Mouse (Mus musculus) forebrain, embryonic 14.5 days (tissue): Measurements from ENCODE around the gene Khdc1a. TPM values are rescaled to one million over a fixed set of nuclear protein-coding genes. Genes with fewer than 3 reads are reported as not detected.

Experiments used
- ATAC-seq: fragments of 200-750 bp; cut with Nextera tagmentation; 2 replicates; pipeline ENCODE4 v1.8.0; 2017; ENCODE audit warnings: mild to moderate bottlenecking, moderate library complexity
- DNase-seq: peaks from one replicate; pipeline ENCODE4 v3.0.0-alpha.2; 2015; ENCODE audit warnings: low spot score
- H3K27ac ChIP-seq: fragments of 300-500 bp; sonication (generic); 2 replicates; pipeline ENCODE4 v1.5.1; 2014; ENCODE audit warnings: low read depth, mild to moderate bottlenecking, control low read depth, low read length, moderate library complexity
- H3K27me3 ChIP-seq: fragments of 300-500 bp; sonication (generic); replicated peaks from 2 replicates; pipeline ENCODE4 v1.6.1; 2014; ENCODE audit warnings: low read length, control low read depth, mixed read lengths; ENCODE audit not compliant: control insufficient read depth, insufficient read depth
- H3K36me3 ChIP-seq: fragments of 300-500 bp; sonication (generic); 2 replicates; pipeline ENCODE4 v1.6.1; 2014; ENCODE audit warnings: low read length, control low read depth; ENCODE audit not compliant: control insufficient read depth, insufficient read depth
- H3K4me1 ChIP-seq: fragments of 300-500 bp; sonication (generic); 2 replicates; pipeline ENCODE4 v1.6.1; 2014; ENCODE audit warnings: antibody characterized with exemption, low read length, control low read depth; ENCODE audit not compliant: control insufficient read depth, insufficient read depth
- H3K4me2 ChIP-seq: fragments of 300-500 bp; sonication (generic); 2 replicates; pipeline ENCODE4 v1.6.1; 2014; ENCODE audit warnings: mild to moderate bottlenecking, control low read depth, low read length
- H3K4me3 ChIP-seq: fragments of 300-500 bp; sonication (generic); 2 replicates; pipeline ENCODE4 v1.5.1; 2014; ENCODE audit warnings: low read depth, low read length, control low read depth
- H3K9ac ChIP-seq: fragments of 300-500 bp; sonication (generic); 2 replicates; pipeline ENCODE4 v1.6.1; 2014; ENCODE audit warnings: mild to moderate bottlenecking, low read length, control low read depth, moderate library complexity
- H3K9me3 ChIP-seq: fragments of 300-500 bp; sonication (generic); replicated peaks from 2 replicates; pipeline ENCODE4 v1.6.1; 2016; ENCODE audit warnings: low read length, control low read depth, mixed read lengths; ENCODE audit not compliant: control insufficient read depth
- WGBS: fragments of 180-500 bp; shearing (Covaris S2); extraction: QIAGEN DNeasy Blood & Tissue Kit; methylation state at CpG from one replicate; pipeline ENCODE4 v1.1.7; 2014; 5-methylcytosine and 5-hydroxymethylcytosine counted together
- polyA plus RNA-seq: library from polyadenylated mRNA; unstranded; fragments of >200 nt; fragmentation: Nextera tagmentation; extraction: Ambion mirVana; gene quantifications from 2 replicates; pipeline ENCODE4 v1.2.1, GENCODE M21; 2014

Khdc1a gene
- not detected in 2 replicates for polyA plus RNA-seq

DNA sequence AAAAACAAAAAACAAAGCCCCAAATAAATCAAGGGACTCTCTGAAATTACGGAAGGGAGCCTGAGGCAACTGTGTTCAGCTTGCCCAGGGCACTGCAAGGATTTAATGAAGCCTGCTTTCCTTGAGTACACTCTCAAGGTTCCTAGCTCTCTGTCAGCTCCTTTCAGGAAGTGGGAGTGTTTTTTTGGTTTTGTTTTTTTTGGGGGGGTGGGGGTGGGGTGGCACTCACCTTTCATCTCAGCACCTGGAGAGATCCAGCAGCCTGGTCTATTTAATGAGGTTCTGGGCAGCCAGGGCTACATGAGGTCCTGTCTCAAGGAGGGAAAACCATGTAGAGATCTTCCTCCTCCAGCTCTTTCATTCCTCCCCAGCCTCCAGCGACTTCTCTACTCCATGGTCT lies at the start of gene Khdc1a:
Khdc1a (plus strand) TSS at position 301 of the 400 bp plus-strand sequence.
- no peaks in the 10 kb centered on the region for H3K9me3 ChIP-seq
- no peak within 1 kb of the TSS for H3K27ac ChIP-seq
- H3K9ac ChIP-seq: no peak within 1 kb of the TSS
- DNase-seq (no peak), ATAC-seq (no peak)
- H3K36me3 ChIP-seq: no peaks in the 10 kb centered on the region
- no peaks in the 10 kb centered on the region for H3K27me3 ChIP-seq
- WGBS: 78% methylated on average over 2 of the region's 2 CpGs
- no peak within 1 kb of the TSS for H3K4me3 ChIP-seq
- H3K4me2 ChIP-seq: no peak within 1 kb of the TSS
- no peaks in the 10 kb centered on the region for H3K4me1 ChIP-seq

DNA sequence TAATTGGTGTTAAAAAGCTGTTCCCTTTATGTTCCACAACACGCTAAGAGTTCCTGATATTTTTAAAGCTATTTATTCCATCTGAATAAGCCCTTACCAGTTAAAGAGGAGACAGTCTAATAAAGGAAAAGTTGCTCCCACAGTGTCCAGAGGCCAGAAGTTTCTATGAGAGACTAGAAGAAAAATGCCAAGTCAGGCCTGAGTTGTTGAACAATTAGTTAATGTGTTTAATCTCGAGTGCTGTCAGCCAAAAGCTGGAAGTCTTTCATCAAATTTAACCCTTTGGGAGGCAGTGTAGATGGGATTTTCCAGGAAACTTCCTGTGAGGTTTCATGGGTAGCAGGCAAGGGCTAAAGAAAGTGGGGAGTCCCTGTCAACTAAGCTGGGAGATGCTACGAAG lies 49.6 kb upstream of the Khdc1a start:
- Histone ChIP-seq H3K4me2 (no peak overlapping the region), H3K27ac (no peak overlapping the region), H3K27me3 (no peaks in the 10 kb centered on the region), H3K9ac (no peak overlapping the region), H3K9me3 (no peaks in the 10 kb centered on the region), H3K36me3 (no peaks in the 10 kb centered on the region), H3K4me3 (no peak overlapping the region), H3K4me1 (no peaks in the 10 kb centered on the region)
- DNase-seq (no peak), ATAC-seq (no peak)
- WGBS: 51% methylated on average over 3 of the region's 3 CpGs

DNA sequence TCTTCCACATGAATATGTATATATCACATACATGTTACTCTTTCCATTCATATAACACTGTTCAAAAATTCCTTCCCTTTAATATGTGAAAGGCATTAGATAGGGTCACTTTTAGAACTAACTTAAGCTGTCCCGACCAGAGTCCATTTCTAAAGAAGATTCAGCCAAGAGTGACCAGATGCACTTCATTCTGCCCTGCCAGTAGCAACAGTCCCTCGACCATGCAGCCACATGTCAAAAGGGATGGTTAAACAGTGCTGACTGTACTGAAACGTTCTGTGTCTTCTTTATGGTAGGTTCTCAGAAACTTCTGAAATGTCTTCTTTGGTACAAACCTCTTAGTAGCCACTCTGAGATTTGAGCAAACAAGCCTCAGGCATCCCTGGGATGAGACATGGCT lies 47.8 kb upstream of the Khdc1a start:
- no peak for DNase-seq
- Histone ChIP-seq H3K9ac (no peak overlapping the region), H3K36me3 (no peaks in the 10 kb centered on the region), H3K4me2 (no peak overlapping the region), H3K27ac (no peak overlapping the region), H3K4me1 (no peaks in the 10 kb centered on the region), H3K4me3 (no peak overlapping the region), H3K9me3 (no peaks in the 10 kb centered on the region), H3K27me3 (no peaks in the 10 kb centered on the region)
- ATAC-seq: no peak
- WGBS: 87% methylated on average over 3 of the region's 3 CpGs

DNA sequence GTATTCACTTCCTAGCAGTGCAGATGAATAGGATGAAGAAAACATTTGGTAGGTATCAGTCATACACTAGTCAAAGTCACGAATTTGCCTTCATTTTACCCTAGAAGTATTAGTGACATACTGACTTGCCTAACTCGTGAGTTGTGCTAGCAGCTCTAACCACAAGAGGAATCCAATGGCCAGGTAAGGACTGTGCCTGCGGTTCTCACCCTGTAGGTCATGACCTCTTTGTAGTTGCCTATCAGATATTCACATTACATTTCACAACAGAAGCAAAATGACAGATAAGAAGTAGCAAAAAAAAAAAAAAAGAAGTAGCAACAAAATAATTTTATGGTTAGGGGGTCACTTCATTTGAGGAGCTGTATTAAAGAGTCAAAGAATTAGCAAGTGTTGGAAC lies 45.3 kb upstream of the Khdc1a start:
- DNase-seq (no peak), ATAC-seq (no peak)
- Histone ChIP-seq H3K9me3 (no peaks in the 10 kb centered on the region), H3K36me3 (no peaks in the 10 kb centered on the region), H3K9ac (no peak overlapping the region), H3K27ac (no peak overlapping the region), H3K4me1 (no peaks in the 10 kb centered on the region), H3K27me3 (no peaks in the 10 kb centered on the region), H3K4me2 (no peak overlapping the region), H3K4me3 (no peak overlapping the region)
- 85% methylated on average over 3 of the region's 3 CpGs for WGBS

DNA sequence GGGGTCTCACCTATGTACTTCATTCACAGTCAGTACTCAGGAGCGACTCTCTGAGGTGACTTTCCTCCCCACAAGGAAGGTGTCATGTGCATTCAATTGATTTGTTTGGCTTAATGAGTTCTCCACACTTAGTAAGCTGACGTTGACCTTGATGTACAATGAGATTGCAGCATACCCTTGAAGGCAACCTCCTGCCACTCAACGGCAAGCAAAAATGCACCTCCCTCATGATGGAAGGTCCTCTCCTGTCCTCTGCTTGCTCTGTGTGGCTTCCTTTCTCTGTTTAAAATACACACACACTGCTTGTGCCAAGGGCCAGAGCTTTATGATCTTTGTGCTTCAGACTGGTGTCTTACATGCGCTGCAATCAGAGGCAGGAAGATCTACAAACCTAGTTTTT lies 44.8 kb upstream of the Khdc1a start:
- Histone ChIP-seq H3K4me2 (no peak overlapping the region), H3K9ac (no peak overlapping the region), H3K27me3 (no peaks in the 10 kb centered on the region), H3K27ac (no peak overlapping the region), H3K4me1 (no peaks in the 10 kb centered on the region), H3K36me3 (no peaks in the 10 kb centered on the region), H3K4me3 (no peak overlapping the region), H3K9me3 (no peaks in the 10 kb centered on the region)
- DNase-seq (no peak), ATAC-seq (no peak)
- 89% methylated on average over 4 of the region's 4 CpGs for WGBS

DNA sequence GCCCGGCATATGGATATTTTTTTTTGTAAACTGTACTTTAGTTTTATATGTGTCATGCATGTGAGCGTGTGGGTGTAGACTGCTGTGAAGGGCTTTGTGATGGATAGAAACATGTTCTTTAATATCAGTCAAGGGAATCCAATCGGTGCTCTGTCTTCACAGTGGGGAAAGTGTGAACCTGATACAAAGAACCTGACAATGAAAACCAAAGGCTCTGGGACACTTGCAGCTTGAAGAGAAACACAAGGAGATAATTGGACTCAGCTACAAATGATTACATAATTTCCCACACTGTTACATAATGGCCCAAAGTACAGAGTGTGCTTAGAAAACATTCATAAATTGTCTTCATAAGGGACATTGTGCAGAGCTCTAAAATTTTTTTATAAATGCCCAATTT lies 44.0 kb upstream of the Khdc1a start:
- ATAC-seq (no peak), DNase-seq (no peak)
- 91% methylated on average over 3 of the region's 3 CpGs for WGBS
- no peak overlapping the region for H3K27ac ChIP-seq
- no peaks in the 10 kb centered on the region for H3K27me3 ChIP-seq
- no peaks in the 10 kb centered on the region for H3K9me3 ChIP-seq
- no peaks in the 10 kb centered on the region for H3K4me1 ChIP-seq
- no peak overlapping the region for H3K4me3 ChIP-seq
- no peak overlapping the region for H3K4me2 ChIP-seq
- no peaks in the 10 kb centered on the region for H3K36me3 ChIP-seq
- H3K9ac ChIP-seq: no peak overlapping the region

DNA sequence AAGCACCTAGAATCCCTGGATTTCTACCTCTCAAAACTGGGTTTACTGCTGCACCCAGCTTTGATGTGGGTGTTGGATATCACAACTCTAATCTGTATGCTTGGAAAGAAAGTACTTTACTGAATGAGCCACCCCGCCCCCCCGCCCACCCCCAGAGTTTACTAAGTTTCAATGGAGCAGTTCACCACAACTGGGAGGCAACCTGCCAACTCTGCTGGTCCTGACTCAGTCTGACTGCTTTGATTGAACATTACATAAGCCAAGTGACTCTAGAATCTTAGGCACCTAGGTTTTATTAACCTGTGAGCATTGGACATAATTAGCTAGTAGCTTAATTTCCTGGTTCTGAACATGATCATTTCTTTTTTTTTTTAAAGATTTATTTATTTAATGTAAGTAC lies 35.1 kb upstream of the Khdc1a start:
- no peaks in the 10 kb centered on the region for H3K36me3 ChIP-seq
- H3K4me2 ChIP-seq: no peak overlapping the region
- 88% methylated on average over 2 of the region's 2 CpGs for WGBS
- ATAC-seq (no peak), DNase-seq (no peak)
- no peaks in the 10 kb centered on the region for H3K4me1 ChIP-seq
- no peak overlapping the region for H3K27ac ChIP-seq
- no peak overlapping the region for H3K4me3 ChIP-seq
- no peaks in the 10 kb centered on the region for H3K27me3 ChIP-seq
- no peaks in the 10 kb centered on the region for H3K9me3 ChIP-seq
- H3K9ac ChIP-seq: no peak overlapping the region

DNA sequence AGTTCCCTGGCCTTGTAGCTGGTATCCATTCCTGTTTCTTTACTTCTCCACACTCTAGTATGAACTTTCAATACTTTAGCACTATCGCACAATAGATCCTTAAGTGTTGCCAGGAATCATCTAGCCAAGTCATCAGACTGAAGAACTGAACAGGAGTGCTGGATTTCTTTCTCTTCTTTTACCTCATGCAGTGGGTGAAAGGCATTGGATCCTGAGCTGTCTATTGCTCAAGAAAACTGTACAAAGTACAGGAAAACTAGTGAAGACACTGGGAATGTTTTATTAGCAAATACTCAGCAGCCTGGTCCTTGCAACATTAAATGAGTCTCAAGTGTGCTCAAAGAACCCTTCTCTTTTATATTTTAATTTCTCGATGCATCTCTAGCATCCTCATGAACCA lies 33.7 kb upstream of the Khdc1a start:
- H3K4me3 ChIP-seq: no peak overlapping the region
- H3K4me2 ChIP-seq: no peak overlapping the region
- H3K27ac ChIP-seq: no peak overlapping the region
- H3K4me1 ChIP-seq: no peaks in the 10 kb centered on the region
- no peak overlapping the region for H3K9ac ChIP-seq
- H3K27me3 ChIP-seq: no peaks in the 10 kb centered on the region
- WGBS: 86% methylated on average over 2 of the region's 2 CpGs
- ATAC-seq: no peak
- H3K36me3 ChIP-seq: no peaks in the 10 kb centered on the region
- DNase-seq: no peak
- H3K9me3 ChIP-seq: no peaks in the 10 kb centered on the region

DNA sequence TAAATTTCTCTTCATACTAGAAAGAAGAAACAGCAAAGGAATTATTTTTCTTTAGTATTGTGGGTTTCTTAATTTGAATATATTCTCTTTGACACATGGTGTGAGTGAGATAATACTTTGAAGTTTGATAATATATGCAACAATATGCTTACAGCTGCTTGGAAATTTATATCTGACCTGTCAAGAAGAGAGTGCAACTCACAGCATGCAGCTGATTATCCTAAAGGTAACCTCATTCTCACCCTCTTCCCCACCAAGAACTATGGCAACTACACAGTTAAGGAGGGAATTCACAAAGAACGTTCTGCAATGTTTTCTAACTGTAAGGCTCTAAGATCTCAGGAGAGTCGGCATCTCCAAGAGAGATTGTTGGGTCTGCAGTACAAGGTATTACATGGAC lies 33.1 kb upstream of the Khdc1a start:
- WGBS: 81% methylated on average over 2 of the region's 2 CpGs
- Histone ChIP-seq H3K4me3 (no peak overlapping the region), H3K4me1 (no peaks in the 10 kb centered on the region), H3K9me3 (no peaks in the 10 kb centered on the region), H3K36me3 (no peaks in the 10 kb centered on the region), H3K27me3 (no peaks in the 10 kb centered on the region), H3K27ac (no peak overlapping the region), H3K4me2 (no peak overlapping the region), H3K9ac (no peak overlapping the region)
- DNase-seq (no peak), ATAC-seq (no peak)

DNA sequence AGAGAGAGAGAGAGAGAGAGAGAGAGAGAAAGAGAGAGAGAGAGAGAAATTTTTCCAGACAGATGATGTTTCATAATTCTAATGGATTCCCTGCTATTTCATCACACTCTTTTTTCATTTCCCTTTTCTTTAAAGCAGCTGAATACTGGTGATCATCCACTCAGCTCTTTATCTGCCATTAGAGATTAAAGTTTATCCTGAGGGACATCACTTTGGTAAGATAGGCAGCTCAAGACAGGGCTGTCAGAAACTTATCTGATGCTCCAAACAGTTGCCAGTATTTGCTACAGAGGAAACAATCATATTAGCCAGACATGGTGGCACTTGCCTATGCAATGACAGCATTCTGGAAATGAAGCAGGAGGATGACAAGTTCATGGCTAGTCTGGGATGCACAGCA lies 31.2 kb upstream of the Khdc1a start:
- ATAC-seq (no peak), DNase-seq (no peak)
- no peak overlapping the region for H3K27ac ChIP-seq
- H3K4me2 ChIP-seq: no peak overlapping the region
- no peak overlapping the region for H3K9ac ChIP-seq
- no peaks in the 10 kb centered on the region for H3K9me3 ChIP-seq
- no peaks in the 10 kb centered on the region for H3K27me3 ChIP-seq
- no peaks in the 10 kb centered on the region for H3K4me1 ChIP-seq
- H3K4me3 ChIP-seq: no peak overlapping the region
- no peaks in the 10 kb centered on the region for H3K36me3 ChIP-seq
